Mouse (Mus musculus) ES-E14 (cell line): ENCODE measurements around the gene Marveld3. TPM values are rescaled to one million over a fixed set of nuclear protein-coding genes. Genes with fewer than 3 reads are reported as not detected.

Experiments
- DNase-seq: peaks from one replicate; pipeline ENCODE4 v3.0.0-alpha.2; 2013; ENCODE audit warnings: low read depth, low spot score
- H3K27ac ChIP-seq: 2 replicates; pipeline ENCODE4 v1.5.1; 2012; ENCODE audit warnings: low read depth, mild to moderate bottlenecking, low read length, moderate library complexity, mixed read lengths; ENCODE audit not compliant: poor library complexity, insufficient read depth, severe bottlenecking
- H3K36me3 ChIP-seq: 2 replicates; pipeline ENCODE4 v1.6.1; 2012; ENCODE audit warnings: mild to moderate bottlenecking, low read length, moderate library complexity, mixed read lengths; ENCODE audit not compliant: control insufficient read depth, poor library complexity, insufficient read depth, severe bottlenecking
- H3K4me1 ChIP-seq, 2 experiments: fragments of 150-350 bp in 1 of 2; sonication (generic) in 1 of 2; 2 replicates each; pipeline ENCODE4 v1.6.1; 2012; ENCODE audit warnings: low read length in 2 of 2, mild to moderate bottlenecking in 1 of 2, mixed read lengths in 1 of 2; ENCODE audit not compliant: control insufficient read depth in 2 of 2, insufficient read depth in 2 of 2, poor library complexity in 1 of 2
- H3K4me3 ChIP-seq, 2 experiments: fragments of 150-350 bp in 1 of 2; sonication (generic) in 1 of 2; 2 replicates each; pipeline ENCODE4 v1.5.1; 2012; ENCODE audit warnings: low read length in 2 of 2, low read depth in 1 of 2, mild to moderate bottlenecking in 1 of 2, mixed read lengths in 1 of 2; ENCODE audit not compliant: insufficient read depth in 1 of 2, poor library complexity in 1 of 2, severe bottlenecking in 1 of 2
- H3K9ac ChIP-seq: 2 replicates; pipeline ENCODE4 v1.6.1; 2012; ENCODE audit warnings: low read depth, mild to moderate bottlenecking, low read length, mixed read lengths; ENCODE audit not compliant: poor library complexity, insufficient read depth, severe bottlenecking
- H3K9me3 ChIP-seq: fragments of 150-350 bp; sonication (generic); 2 replicates; pipeline ENCODE4 v1.6.1; 2012; ENCODE audit warnings: low read depth, mild to moderate bottlenecking, low read length; ENCODE audit not compliant: control insufficient read depth, insufficient read depth
- CHD2 ChIP-seq: IDR thresholded peaks from 2 replicates; pipeline ENCODE4 v1.6.1; 2014; ENCODE audit warnings: mild to moderate bottlenecking, low read depth, low read length, inconsistent platforms
- HCFC1 ChIP-seq: IDR thresholded peaks from 2 replicates; pipeline ENCODE4 v1.6.1; 2012; ENCODE audit warnings: low read length, inconsistent platforms, borderline replicate concordance; ENCODE audit not compliant: insufficient read depth
- MAFK ChIP-seq: IDR thresholded peaks from 2 replicates; pipeline ENCODE4 v1.6.1; 2014; ENCODE audit warnings: mild to moderate bottlenecking, low read depth, low read length, inconsistent platforms; ENCODE audit not compliant: insufficient read depth
- ZC3H11A ChIP-seq: IDR thresholded peaks from 2 replicates; pipeline ENCODE4 v1.6.1; 2012; ENCODE audit warnings: low read depth, mild to moderate bottlenecking, inconsistent platforms, low read length, borderline replicate concordance
- ZNF384 ChIP-seq: IDR thresholded peaks from 2 replicates; pipeline ENCODE4 v1.6.1; 2012; ENCODE audit warnings: low read depth, low read length, inconsistent platforms
- in situ Hi-C, 2 experiments: fragments of 600-800 bp; cut with MboI; formaldehyde crosslinking; loops; one replicate each; pipeline ENCODE4 v1.15.1; 2025; ENCODE audit warnings: low sequenced_read_pairs in 2 of 2, inconsistent platforms in 1 of 2; ENCODE audit not compliant: unreplicated experiment in 2 of 2
- total RNA-seq: library from RNA; depleted of rRNA; stranded (reverse); fragments of 300-350 nt; gene quantifications from 2 replicates; pipeline ENCODE4 v1.2.3, GENCODE M21; 2012

Marveld3 gene
- total RNA-seq, 1 experiment = 2.0 TPM

GRCm38 (mm10) chr8:109979339-109979738 lies 17.3 kb upstream of the Marveld3 start:
- H3K36me3 ChIP-seq = no peaks in the 10 kb centered on the region
- H3K9ac ChIP-seq = no peak overlapping the region
- in situ Hi-C loops = no loop called here
- no peak overlapping the region for H3K27ac ChIP-seq
- H3K4me1 ChIP-seq = no peaks in the 10 kb centered on the region
- no peak overlapping the region for H3K4me3 ChIP-seq
- no peak for TF ChIP-seq CHD2
- TF ChIP-seq MAFK = no peak
- H3K9me3 ChIP-seq = no peaks in the 10 kb centered on the region
- no peak for DNase-seq

DNA sequence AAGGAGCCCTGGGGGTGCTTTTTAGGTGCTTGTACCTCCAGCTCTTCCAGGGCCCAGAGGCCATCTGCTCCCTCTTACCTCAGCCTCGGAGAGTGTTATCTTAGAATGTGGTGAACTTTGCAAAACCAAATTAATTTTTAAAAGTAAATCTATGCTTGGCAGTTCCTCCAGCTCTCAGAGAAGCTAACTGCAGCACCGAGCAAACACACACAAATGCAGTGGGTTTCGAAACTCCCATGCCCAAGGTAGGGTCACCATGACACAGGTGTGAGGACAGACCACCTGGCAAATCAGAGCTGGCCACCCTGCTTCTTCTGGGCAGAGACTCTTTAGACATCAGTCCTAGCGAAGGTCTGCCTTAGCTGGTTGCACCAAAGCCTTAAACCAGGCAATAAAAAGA lies 10.9 kb upstream of the Marveld3 start:
- in situ Hi-C loops = no loop called here
- H3K27ac ChIP-seq = no peak overlapping the region
- no peak overlapping the region for H3K4me3 ChIP-seq
- peaks cover 0 to 3% of the 10 kb centered on the region in 2 experiments; a peak in 1 of 4 replicates for H3K4me1 ChIP-seq
- TF ChIP-seq HCFC1 (no peak), MAFK (no peak), ZNF384 (no peak), CHD2 (no peak), ZC3H11A (no peak)
- H3K36me3 ChIP-seq = no peaks in the 10 kb centered on the region
- no peak for DNase-seq
- no peak overlapping the region for H3K9ac ChIP-seq
- no peaks in the 10 kb centered on the region for H3K9me3 ChIP-seq

GRCm38 (mm10) chr8:109970323-109970722 lies 8.3 kb upstream of the Marveld3 start:
- Histone ChIP-seq H3K4me3 (no peak overlapping the region), H3K4me1 (peaks cover 0 to 3% of the 10 kb centered on the region in 2 experiments; a peak in 1 of 4 replicates), H3K9me3 (no peaks in the 10 kb centered on the region), H3K9ac (no peak overlapping the region), H3K27ac (no peak overlapping the region), H3K36me3 (no peaks in the 10 kb centered on the region)
- in situ Hi-C loops = no loop called here
- TF ChIP-seq ZC3H11A (0 out of 2 replicates have a peak, but pooled peaks have one; percentile 30), ZNF384 (no peak), CHD2 (no peak), HCFC1 (no peak)
- DNase-seq = peak; percentile 47

DNA sequence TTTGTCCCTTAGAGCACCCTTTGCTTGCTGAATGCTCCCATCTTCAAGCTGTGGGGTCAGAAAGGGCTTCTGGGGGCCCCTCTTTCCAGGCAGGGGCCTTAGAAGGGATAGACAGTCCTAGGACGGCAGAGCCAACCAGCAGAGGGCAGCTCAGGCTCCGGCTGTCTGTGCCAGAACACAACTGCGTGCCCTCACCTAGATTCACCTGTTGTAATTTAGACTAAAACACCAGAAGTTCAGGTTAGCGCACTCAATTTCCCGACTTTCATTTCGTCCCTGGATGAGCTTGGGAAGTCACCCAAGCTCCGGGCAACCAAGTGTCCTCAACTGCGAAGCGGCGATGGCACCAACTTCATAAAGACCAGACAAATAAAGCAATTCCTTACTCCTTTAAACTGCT lies 6.8 kb upstream of the Marveld3 start:
- DNase-seq = no peak
- Histone ChIP-seq H3K4me3 (no peak overlapping the region), H3K9ac (no peak overlapping the region), H3K27ac (no peak overlapping the region), H3K36me3 (no peaks in the 10 kb centered on the region), H3K9me3 (no peaks in the 10 kb centered on the region), H3K4me1 (peaks cover 0 to 3% of the 10 kb centered on the region in 2 experiments; a peak in 1 of 4 replicates)
- in situ Hi-C loops = no loop called here
- TF ChIP-seq HCFC1 (no peak), ZNF384 (no peak), CHD2 (no peak), ZC3H11A (no peak), MAFK (no peak)

DNA sequence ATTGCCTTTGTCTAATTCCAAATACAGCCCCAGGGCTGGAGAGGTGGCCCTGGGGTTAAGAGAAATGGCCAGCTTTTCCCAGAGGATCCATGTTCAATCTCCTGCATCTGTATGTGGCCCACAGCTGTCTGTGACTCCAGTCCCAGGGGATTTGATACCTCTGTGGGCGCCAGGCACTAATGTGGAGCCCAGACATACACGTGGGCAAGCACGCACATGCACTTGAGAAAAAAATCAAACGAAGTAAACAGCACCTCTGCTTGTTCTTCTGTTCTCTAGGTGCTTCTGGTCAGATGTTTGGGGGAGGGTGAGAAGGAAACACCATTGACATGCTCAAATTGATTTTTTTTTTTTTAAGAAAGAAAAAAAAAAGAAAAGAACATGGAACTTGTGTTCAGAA lies 2.1 kb upstream of the Marveld3 start:
- no peak for TF ChIP-seq ZNF384
- TF ChIP-seq CHD2 = no peak
- TF ChIP-seq ZC3H11A = no peak
- TF ChIP-seq MAFK = no peak
- TF ChIP-seq HCFC1 = no peak
- H3K36me3 ChIP-seq = no peaks in the 10 kb centered on the region
- H3K9me3 ChIP-seq = no peaks in the 10 kb centered on the region
- H3K27ac ChIP-seq = no peak overlapping the region
- H3K4me1 ChIP-seq = peaks cover 0 to under 1% of the 10 kb centered on the region in 2 experiments; a peak in 1 of 4 replicates
- in situ Hi-C loops = no loop called here
- H3K9ac ChIP-seq = no peak overlapping the region
- no peak overlapping the region for H3K4me3 ChIP-seq
- DNase-seq = no peak
